In the genomic region with DNA sequence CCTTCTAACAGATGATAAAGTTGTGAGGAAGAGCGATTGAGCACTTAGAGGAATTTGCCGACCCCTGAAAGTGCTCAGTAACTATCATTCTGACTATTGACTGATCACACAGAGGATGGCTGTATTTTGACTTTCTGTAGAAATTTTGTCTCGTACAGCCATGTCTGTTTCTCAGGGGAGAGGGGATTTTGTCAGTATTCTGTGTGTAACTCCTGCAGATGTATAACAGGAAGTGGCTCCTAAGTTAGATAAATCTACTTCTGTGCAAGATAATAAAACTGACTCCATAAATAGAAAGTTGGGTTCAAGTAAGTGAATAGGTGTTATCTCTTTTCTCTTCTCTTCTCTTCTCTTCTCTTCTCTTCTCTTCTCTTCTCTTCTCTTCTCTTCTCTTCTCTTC, we compare ENCODE assay signal across 25 mouse cellular contexts.
DNase-seq lines count a peak whose midpoint lies in the region; ATAC-seq and TF ChIP-seq lines count a peak whose summit lies in the region.
"Had no signal": no experiment of that assay in that cellular context is flagged by ENCODE, and none has a peak within 500 bp of the region (broad histone marks: within the 10 kb centered on the region; RNA-seq: fewer than 3 reads in every experiment).

No protein-coding gene starts in this region.

- no peaks in the 10 kb centered on the region for H3K36me3 ChIP-seq in hindbrain, postnatal 0 days (ENCODE audit: insufficient read depth, low read length)
- H3K36me3 ChIP-seq: embryonic facial prominence, embryonic 13.5 days; embryonic facial prominence, embryonic 15.5 days; forebrain, embryonic 10.5 days; forebrain, embryonic 12.5 days; G1E had no signal

- ATAC-seq in inflammation-experienced regulatory T-cells, adult 6 months: peak; percentile 54
- no peak for ATAC-seq in hindbrain, postnatal 0 days
- ATAC-seq: forebrain, embryonic 14.5 days; forebrain, embryonic 16.5 days; Patski had no signal

- no peaks in the 10 kb centered on the region for H3K27me3 ChIP-seq in hindbrain, postnatal 0 days (ENCODE audit: insufficient read depth, low read length)
- H3K27me3 ChIP-seq: CH12.LX; embryonic facial prominence, embryonic 13.5 days; embryonic facial prominence, embryonic 15.5 days; forebrain, embryonic 12.5 days had no signal

- H3K9me3 ChIP-seq in hindbrain, postnatal 0 days (ENCODE audit: low read length): no peaks in the 10 kb centered on the region
- H3K9me3 ChIP-seq: embryonic facial prominence, embryonic 13.5 days; embryonic facial prominence, embryonic 15.5 days; forebrain, embryonic 10.5 days; forebrain, embryonic 12.5 days; G1E had no signal

- no peak overlapping the region for H3K4me2 ChIP-seq in hindbrain, postnatal 0 days (ENCODE audit: low read depth, low read length)
- H3K4me2 ChIP-seq: embryonic facial prominence, embryonic 13.5 days; embryonic facial prominence, embryonic 15.5 days; forebrain, embryonic 12.5 days had no signal

- DNase-seq in CD4-positive, CD25-positive, alpha-beta regulatory T cell, adult 2 months (ENCODE audit: low read depth, low spot score): peak; percentile 21
- peak; percentile 5 for DNase-seq in T-cell, adult 2 months (ENCODE audit: low spot score)
- DNase-seq in hindbrain, postnatal 0 days (ENCODE audit: low spot score): no peak
- no peak for DNase-seq in kidney, adult 9 months
- DNase-seq: adrenal gland, adult 8-10 months; adrenal gland, postnatal 14 days; adrenal gland, postnatal 36 days; B cell, adult 2 months; cerebellum, adult 11-12 months; cerebellum, adult 2 months; cerebellum, adult 9-11 months; cerebellum, postnatal 14 days; cerebellum, postnatal 36 days; embryo, embryonic 11 days had no signal

- 84% methylated on average over 3 of the region's 3 CpGs for WGBS in hindbrain, postnatal 0 days

- no peaks in the 10 kb centered on the region for H3K4me1 ChIP-seq in hindbrain, postnatal 0 days (ENCODE audit: insufficient read depth, low read length)
- H3K4me1 ChIP-seq: embryonic facial prominence, embryonic 13.5 days; embryonic facial prominence, embryonic 15.5 days; forebrain, embryonic 10.5 days; forebrain, embryonic 12.5 days had no signal

- no peak for TF ChIP-seq CTCF in hindbrain, postnatal 0 days (IDR thresholded peaks at IDR 0.05; ENCODE audit: low read depth)

- H3K4me3 ChIP-seq in hindbrain, postnatal 0 days (ENCODE audit: low read length): no peak overlapping the region
- H3K4me3 ChIP-seq: embryonic facial prominence, embryonic 13.5 days; embryonic facial prominence, embryonic 15.5 days; erythroblast, embryonic 14.5 days; forebrain, embryonic 10.5 days; forebrain, embryonic 12.5 days had no signal

- H3K9ac ChIP-seq in hindbrain, postnatal 0 days (replicated peaks; ENCODE audit: low read length): no peak overlapping the region
- H3K9ac ChIP-seq: embryonic facial prominence, embryonic 13.5 days; embryonic facial prominence, embryonic 15.5 days; forebrain, embryonic 12.5 days had no signal

- no peak overlapping the region for H3K27ac ChIP-seq in hindbrain, postnatal 0 days
- H3K27ac ChIP-seq: embryonic facial prominence, embryonic 13.5 days; embryonic facial prominence, embryonic 15.5 days; forebrain, embryonic 10.5 days; forebrain, embryonic 12.5 days had no signal

Comparison
In these comparisons a context has a peak if more than half of its experiments do, and no peak if none do; other contexts are left out.
1. DNase-seq: peak in CD4-positive, CD25-positive, alpha-beta regulatory T cell, adult 2 months (single experiment) and T-cell, adult 2 months (single experiment); none in hindbrain, postnatal 0 days (single experiment) and kidney, adult 9 months (single experiment).